Comparison of ENCODE assay signal across 15 mouse cellular contexts in genomic region chr12:111137079-111137478, GRCm38 (mm10). TPM values are rescaled to one million over a fixed set of nuclear protein-coding genes. Genes with fewer than 3 reads are reported as not detected.
A peak's percentile ranks its signal among the peaks of the same experiment; 100 is the strongest.
DNase-seq lines count a peak whose midpoint lies in the region; ATAC-seq and TF ChIP-seq lines count a peak whose summit lies in the region.
"Had no signal": no experiment of that assay in that cellular context is flagged by ENCODE, and none has a peak within 500 bp of the region (broad histone marks: within the 10 kb centered on the region; RNA-seq: fewer than 3 reads in every experiment).

No protein-coding gene starts in this region.

- no peaks in the 10 kb centered on the region for H3K9me3 ChIP-seq in intestine, postnatal 0 days (ENCODE audit: control insufficient read depth)
- no peaks in the 10 kb centered on the region for H3K9me3 ChIP-seq in intestine, embryonic 15.5 days
- H3K9me3 ChIP-seq in liver, embryonic 12.5 days (replicated peaks) = 0 out of 2 replicates have a peak, but pooled peaks cover 9% of the 10 kb centered on the region
- no peaks in the 10 kb centered on the region for H3K9me3 ChIP-seq in hindbrain, embryonic 13.5 days

- ATAC-seq in intestine, postnatal 0 days = no peak
- ATAC-seq in intestine, embryonic 15.5 days = no peak
- ATAC-seq in liver, embryonic 12.5 days = peak; percentile 54
- no peak for ATAC-seq in hindbrain, embryonic 13.5 days (ENCODE audit: low FRiP score)

- H3K4me1 ChIP-seq in intestine, postnatal 0 days (replicated peaks; ENCODE audit: control insufficient read depth, insufficient read depth, low read length) = no peaks in the 10 kb centered on the region
- H3K4me1 ChIP-seq in intestine, embryonic 15.5 days (replicated peaks) = no peaks in the 10 kb centered on the region
- H3K4me1 ChIP-seq in liver, embryonic 12.5 days = peaks cover 6% of the 10 kb centered on the region; the same call in 1 of the 2 replicates
- H3K4me1 ChIP-seq in hindbrain, embryonic 13.5 days (replicated peaks) = peaks cover 9% of the 10 kb centered on the region; the same call in 1 of the 2 replicates

- WGBS in intestine, postnatal 0 days = 76% methylated on average over 2 of the region's 2 CpGs
- WGBS in intestine, embryonic 15.5 days = 57% methylated on average over 2 of the region's 2 CpGs
- 41% methylated on average over 2 of the region's 2 CpGs for WGBS in liver, embryonic 12.5 days (ENCODE audit: insufficient replicate concordance)
- 50% methylated on average over 2 of the region's 2 CpGs for WGBS in hindbrain, embryonic 13.5 days

- peak; percentile 27 for DNase-seq in thymus, postnatal 25 days
- DNase-seq in thymus, postnatal 36 days = no peak
- DNase-seq in layer of hippocampus, postnatal 25 days (ENCODE audit: extremely low spot score in 1 of 2, low spot score in 1 of 2) = no peak
- DNase-seq in cerebellum, postnatal 14 days = no peak
- DNase-seq: heart, adult 18-20 months; heart, postnatal 4 days; kidney, adult 8-10 months; layer of hippocampus, adult 9-11 months had no signal

- H3K9ac ChIP-seq in intestine, postnatal 0 days (ENCODE audit: low read depth, low read length) = no peak overlapping the region
- no peak overlapping the region for H3K9ac ChIP-seq in intestine, embryonic 15.5 days
- H3K9ac ChIP-seq in liver, embryonic 12.5 days = no peak overlapping the region
- no peak overlapping the region for H3K9ac ChIP-seq in hindbrain, embryonic 13.5 days

- no peaks in the 10 kb centered on the region for H3K36me3 ChIP-seq in intestine, postnatal 0 days (ENCODE audit: control insufficient read depth, insufficient read depth)
- no peaks in the 10 kb centered on the region for H3K36me3 ChIP-seq in intestine, embryonic 15.5 days
- no peaks in the 10 kb centered on the region for H3K36me3 ChIP-seq in liver, embryonic 12.5 days
- H3K36me3 ChIP-seq in hindbrain, embryonic 13.5 days = no peaks in the 10 kb centered on the region

- H3K4me2 ChIP-seq in intestine, postnatal 0 days (replicated peaks; ENCODE audit: low read depth) = no peak overlapping the region
- no peak overlapping the region for H3K4me2 ChIP-seq in intestine, embryonic 15.5 days (replicated peaks)
- no peak overlapping the region for H3K4me2 ChIP-seq in liver, embryonic 12.5 days
- no peak overlapping the region for H3K4me2 ChIP-seq in hindbrain, embryonic 13.5 days

- peak; percentile 41 for TF ChIP-seq CTCF in intestine, postnatal 0 days (IDR thresholded peaks at IDR 0.05; ENCODE audit: low read depth)

- H3K27me3 ChIP-seq in intestine, postnatal 0 days (replicated peaks; ENCODE audit: control insufficient read depth, insufficient read depth, low read length) = no peaks in the 10 kb centered on the region
- H3K27me3 ChIP-seq in intestine, embryonic 15.5 days (replicated peaks) = no peaks in the 10 kb centered on the region
- H3K27me3 ChIP-seq in liver, embryonic 12.5 days (replicated peaks) = no peaks in the 10 kb centered on the region
- no peaks in the 10 kb centered on the region for H3K27me3 ChIP-seq in hindbrain, embryonic 13.5 days

- no peak overlapping the region for H3K27ac ChIP-seq in intestine, postnatal 0 days (ENCODE audit: low read depth, low read length)
- no peak overlapping the region for H3K27ac ChIP-seq in intestine, embryonic 15.5 days
- H3K27ac ChIP-seq in liver, embryonic 12.5 days = no peak overlapping the region
- no peak overlapping the region for H3K27ac ChIP-seq in hindbrain, embryonic 13.5 days

- no peak overlapping the region for H3K4me3 ChIP-seq in intestine, postnatal 0 days (ENCODE audit: low read depth, low read length)
- no peak overlapping the region for H3K4me3 ChIP-seq in intestine, embryonic 15.5 days (replicated peaks)
- H3K4me3 ChIP-seq in liver, embryonic 12.5 days = no peak overlapping the region
- H3K4me3 ChIP-seq in hindbrain, embryonic 13.5 days = no peak overlapping the region
- H3K4me3 ChIP-seq: megakaryocyte, embryonic 14.5 days had no signal

RNA-seq across cellular contexts. Expression of gene Traf3, which starts 29.1 kb away (rescaled TPM):
- 3.4 and 4.0 TPM in 2 replicates for polyA plus RNA-seq in intestine, postnatal 0 days (2015; fragmentation: Nextera tagmentation; extraction: Ambion mirVana)
- polyA plus RNA-seq in intestine, embryonic 15.5 days (2015; fragmentation: Nextera tagmentation; extraction: Ambion mirVana) = 6.9 and 7.8 TPM in 2 replicates
- 5.6 and 6.2 TPM in 2 replicates for polyA plus RNA-seq in liver, embryonic 12.5 days (2016; fragmentation: Nextera tagmentation; extraction: Ambion mirVana)
- 10 to 100 TPM; 92.9 to 94.0 TPM for total RNA-seq in layer of hippocampus, postnatal 25 days (2021)
- polyA plus RNA-seq in hindbrain, embryonic 13.5 days (2015; fragmentation: Nextera tagmentation; extraction: Ambion mirVana) = 15.6 and 17.0 TPM in 2 replicates

RNA-seq across cellular contexts. Expression of gene 4930595D18Rik, which starts 47.2 kb away (rescaled TPM):
- polyA plus RNA-seq in intestine, postnatal 0 days (2015; fragmentation: Nextera tagmentation; extraction: Ambion mirVana) = not detected in 2 replicates
- polyA plus RNA-seq in intestine, embryonic 15.5 days (2015; fragmentation: Nextera tagmentation; extraction: Ambion mirVana) = not detected in 2 replicates
- polyA plus RNA-seq in liver, embryonic 12.5 days (2016; fragmentation: Nextera tagmentation; extraction: Ambion mirVana) = not detected in 2 replicates
- total RNA-seq in layer of hippocampus, postnatal 25 days (2021) = not detected
- polyA plus RNA-seq in hindbrain, embryonic 13.5 days (2015; fragmentation: Nextera tagmentation; extraction: Ambion mirVana) = 0.21 TPM in 1 of 2 replicates, not detected in the other
- total RNA-seq: ES-E14; heart, adult 18-20 months; heart, postnatal 4 days had no signal
- polyA plus RNA-seq: limb, embryonic 11.5 days had no signal
